Mouse (Mus musculus): ENCODE data around the gene Alb. TPM values are rescaled to one million over a fixed set of nuclear protein-coding genes. Genes with fewer than 3 reads are reported as not detected.

Alb gene
- polyA plus RNA-seq, 1 experiment from 2014 or later, result 0.49 TPM

- ATAC-seq, result no peak
- Histone ChIP-seq H3K27me3 (replicated peaks; ENCODE audit: control insufficient read depth, insufficient read depth, low read length) (no peaks in the 10 kb centered on the region), H3K27ac (ENCODE audit: low read length) (no peak overlapping the region), H3K9me3 (ENCODE audit: control insufficient read depth, low read length) (no peaks in the 10 kb centered on the region), H3K36me3 (ENCODE audit: control insufficient read depth, insufficient read depth) (no peaks in the 10 kb centered on the region), H3K4me3 (replicated peaks; ENCODE audit: low read length) (no peak overlapping the region), H3K9ac (replicated peaks; ENCODE audit: low read depth, low read length) (no peak overlapping the region), H3K4me2 (ENCODE audit: low read length) (no peak overlapping the region), H3K4me1 (replicated peaks; ENCODE audit: control insufficient read depth, insufficient read depth, low read length) (no peaks in the 10 kb centered on the region)
- 74% methylated on average over 2 of the region's 2 CpGs for WGBS
Observed at GRCm38 (mm10) chr5:90506507-90506906, 45.8 kb downstream of the Alb start.

- 40% methylated on average over 13 of the region's 13 CpGs for WGBS
- Histone ChIP-seq H3K4me3 (replicated peaks; ENCODE audit: low read length) (no peak overlapping the region), H3K27ac (ENCODE audit: low read length) (no peak overlapping the region), H3K4me1 (replicated peaks; ENCODE audit: control insufficient read depth, insufficient read depth, low read length) (no peaks in the 10 kb centered on the region), H3K9me3 (ENCODE audit: control insufficient read depth, low read length) (no peaks in the 10 kb centered on the region), H3K4me2 (ENCODE audit: low read length) (no peak overlapping the region), H3K36me3 (ENCODE audit: control insufficient read depth, insufficient read depth) (no peaks in the 10 kb centered on the region), H3K27me3 (replicated peaks; ENCODE audit: control insufficient read depth, insufficient read depth, low read length) (no peaks in the 10 kb centered on the region), H3K9ac (replicated peaks; ENCODE audit: low read depth, low read length) (0 out of 2 replicates have a peak overlapping the region, but pooled peaks have one; percentile 29)
- no peak for ATAC-seq
Observed at GRCm38 (mm10) chr5:90507411-90507949, 46.8 kb downstream of the Alb start.

- Histone ChIP-seq H3K9me3 (ENCODE audit: control insufficient read depth, low read length) (no peaks in the 10 kb centered on the region), H3K9ac (replicated peaks; ENCODE audit: low read depth, low read length) (no peak overlapping the region), H3K4me2 (ENCODE audit: low read length) (no peak overlapping the region), H3K27me3 (replicated peaks; ENCODE audit: control insufficient read depth, insufficient read depth, low read length) (no peaks in the 10 kb centered on the region), H3K4me1 (replicated peaks; ENCODE audit: control insufficient read depth, insufficient read depth, low read length) (no peaks in the 10 kb centered on the region), H3K4me3 (replicated peaks; ENCODE audit: low read length) (no peak overlapping the region), H3K36me3 (ENCODE audit: control insufficient read depth, insufficient read depth) (no peaks in the 10 kb centered on the region), H3K27ac (ENCODE audit: low read length) (no peak overlapping the region)
- no peak for ATAC-seq
- WGBS, result 94% methylated on average over 5 of the region's 5 CpGs
Observed at GRCm38 (mm10) chr5:90509828-90510592, 49.3 kb downstream of the Alb start.

- Histone ChIP-seq H3K4me3 (replicated peaks; ENCODE audit: low read length) (no peak overlapping the region), H3K9ac (replicated peaks; ENCODE audit: low read depth, low read length) (no peak overlapping the region)
- no peak for ATAC-seq
Observed at GRCm38 (mm10) chr5:90512288-90512955, 51.7 kb downstream of the Alb start.

DNA sequence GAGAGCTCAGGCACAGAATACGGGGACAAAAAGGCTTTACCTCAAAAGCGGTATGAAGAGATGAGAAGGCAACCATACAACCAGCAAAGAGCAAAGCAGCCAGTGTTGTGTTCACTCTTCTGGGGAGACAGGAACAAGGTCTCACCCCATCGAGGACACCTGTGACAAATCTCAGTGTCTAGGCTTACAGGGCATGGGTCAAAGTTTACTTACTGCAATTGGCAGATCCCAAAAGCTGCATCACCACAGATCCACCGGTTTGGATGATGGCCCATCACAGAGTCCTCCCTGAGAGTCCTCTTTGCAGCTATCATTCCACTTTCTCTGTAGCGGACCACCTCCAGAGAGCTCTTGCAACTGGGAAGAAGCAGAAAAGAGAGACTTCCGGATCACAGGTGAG lies 54.9 kb downstream of the Alb start:
- Histone ChIP-seq H3K4me3 (replicated peaks; ENCODE audit: low read length) (no peak overlapping the region), H3K4me1 (replicated peaks; ENCODE audit: control insufficient read depth, insufficient read depth, low read length) (no peaks in the 10 kb centered on the region), H3K27me3 (replicated peaks; ENCODE audit: control insufficient read depth, insufficient read depth, low read length) (no peaks in the 10 kb centered on the region), H3K9me3 (ENCODE audit: control insufficient read depth, low read length) (no peaks in the 10 kb centered on the region), H3K36me3 (ENCODE audit: control insufficient read depth, insufficient read depth) (no peaks in the 10 kb centered on the region), H3K9ac (replicated peaks; ENCODE audit: low read depth, low read length) (no peak overlapping the region), H3K27ac (ENCODE audit: low read length) (no peak overlapping the region), H3K4me2 (ENCODE audit: low read length) (no peak overlapping the region)
- 92% methylated on average over 6 of the region's 6 CpGs for WGBS
- no peak for ATAC-seq

More at GRCm38 (mm10) chr5:90512288-90512955, 51.7 kb downstream of the Alb start:
- Histone ChIP-seq H3K9me3 (ENCODE audit: control insufficient read depth, low read length) (no peaks in the 10 kb centered on the region), H3K27ac (ENCODE audit: low read length) (no peak overlapping the region), H3K36me3 (ENCODE audit: control insufficient read depth, insufficient read depth) (no peaks in the 10 kb centered on the region), H3K27me3 (replicated peaks; ENCODE audit: control insufficient read depth, insufficient read depth, low read length) (no peaks in the 10 kb centered on the region), H3K4me1 (replicated peaks; ENCODE audit: control insufficient read depth, insufficient read depth, low read length) (no peaks in the 10 kb centered on the region), H3K4me2 (ENCODE audit: low read length) (no peak overlapping the region)
- 83% methylated on average over 6 of the region's 6 CpGs for WGBS

DNA sequence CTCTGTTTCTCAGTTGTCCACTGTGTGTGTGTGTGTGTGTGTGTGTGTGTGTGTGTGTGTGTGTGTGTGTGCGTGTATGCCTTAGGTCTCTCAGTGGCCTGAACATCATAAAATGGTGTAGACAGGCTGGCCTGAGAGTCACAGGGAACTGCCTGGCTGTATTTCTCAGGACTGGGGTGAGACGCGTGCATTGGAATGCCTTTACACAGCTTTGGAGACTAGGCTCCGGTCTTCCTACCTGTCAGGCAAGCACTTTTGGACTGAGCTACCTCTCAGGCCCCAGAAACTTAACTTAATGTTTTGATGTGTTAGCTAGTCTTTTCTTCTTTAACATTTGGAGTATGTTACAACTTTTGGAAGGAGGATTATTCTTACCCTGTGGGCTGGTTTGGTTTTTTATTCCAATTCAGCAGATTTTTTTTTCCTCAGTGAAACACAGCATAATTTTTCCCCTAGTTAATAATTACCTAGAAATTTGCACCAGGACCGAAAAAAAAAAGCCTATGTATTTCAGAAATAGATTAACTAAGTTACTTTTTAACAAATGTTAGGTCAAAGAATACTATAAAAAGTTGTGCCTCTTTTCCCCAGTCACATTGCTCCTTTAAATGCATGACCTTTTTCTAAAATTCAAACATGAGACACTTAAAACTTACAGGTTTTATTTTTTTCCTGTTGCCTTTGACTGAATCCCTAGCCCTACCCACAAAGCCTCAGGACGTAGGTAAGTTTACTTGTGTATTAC lies 57.8 kb downstream of the Alb start, which contains the start of gene Afm:
Gene Afm, plus strand, starts transcription at position 577 of the 745 bp plus-strand sequence.
- no peaks in the 10 kb centered on the region for H3K9me3 ChIP-seq (ENCODE audit: control insufficient read depth, low read length)
- H3K4me2 ChIP-seq (ENCODE audit: low read length), result no peak within 1 kb of the TSS
- no peaks in the 10 kb centered on the region for H3K27me3 ChIP-seq (replicated peaks; ENCODE audit: control insufficient read depth, insufficient read depth, low read length)
- no peaks in the 10 kb centered on the region for H3K4me1 ChIP-seq (replicated peaks; ENCODE audit: control insufficient read depth, insufficient read depth, low read length)
- no peak within 1 kb of the TSS for H3K9ac ChIP-seq (replicated peaks; ENCODE audit: low read depth, low read length)
- ATAC-seq, result no peak
- no peak within 1 kb of the TSS for H3K27ac ChIP-seq (ENCODE audit: low read length)
- 87% methylated on average over 6 of the region's 6 CpGs for WGBS
- H3K36me3 ChIP-seq (ENCODE audit: control insufficient read depth, insufficient read depth), result no peaks in the 10 kb centered on the region
- H3K4me3 ChIP-seq (replicated peaks; ENCODE audit: low read length), result no peak within 1 kb of the TSS

Other genes with a start within 250 kb of the Alb start
- 36.1 and 39.2 TPM in 2 replicates for gene Cox18, start 236.9 kb upstream of the Alb start, polyA plus RNA-seq (2015; fragmentation: Nextera tagmentation; extraction: Ambion mirVana)
- 30.4 and 32.5 TPM in 2 replicates for gene Ankrd17, start 94.3 kb upstream of the Alb start, polyA plus RNA-seq (2015; fragmentation: Nextera tagmentation; extraction: Ambion mirVana)
- 6.0 and 8.2 TPM in 2 replicates for gene Gm9958, start 93.7 kb upstream of the Alb start, polyA plus RNA-seq (2015; fragmentation: Nextera tagmentation; extraction: Ambion mirVana)
- 0.26 and 0.52 TPM in 2 replicates for gene Afp, start 29.8 kb downstream of the Alb start, polyA plus RNA-seq (2015; fragmentation: Nextera tagmentation; extraction: Ambion mirVana)
- not detected in 2 replicates for gene Afm, start 58.0 kb downstream of the Alb start, polyA plus RNA-seq (2015; fragmentation: Nextera tagmentation; extraction: Ambion mirVana)
- not detected in 2 replicates for gene 5830473C10Rik, start 100.2 kb downstream of the Alb start, polyA plus RNA-seq (2015; fragmentation: Nextera tagmentation; extraction: Ambion mirVana)
- 0.86 and 0.92 TPM in 2 replicates for gene Rassf6, start 179.8 kb downstream of the Alb start, polyA plus RNA-seq (2015; fragmentation: Nextera tagmentation; extraction: Ambion mirVana)